Mouse (Mus musculus): ENCODE results near the gene Olfr1436. TPM values are rescaled to one million over a fixed set of nuclear protein-coding genes. Genes with fewer than 3 reads are reported as not detected.
"Not testable (repeated sequence)": the region's sequence is repeated elsewhere in the genome, so short reads cannot be mapped to it uniquely, and the experiment has no call there.

The Olfr1436 gene
- not detected in 2 replicates for polyA plus RNA-seq (2015; fragmentation: Nextera tagmentation; extraction: Ambion mirVana)

DNA sequence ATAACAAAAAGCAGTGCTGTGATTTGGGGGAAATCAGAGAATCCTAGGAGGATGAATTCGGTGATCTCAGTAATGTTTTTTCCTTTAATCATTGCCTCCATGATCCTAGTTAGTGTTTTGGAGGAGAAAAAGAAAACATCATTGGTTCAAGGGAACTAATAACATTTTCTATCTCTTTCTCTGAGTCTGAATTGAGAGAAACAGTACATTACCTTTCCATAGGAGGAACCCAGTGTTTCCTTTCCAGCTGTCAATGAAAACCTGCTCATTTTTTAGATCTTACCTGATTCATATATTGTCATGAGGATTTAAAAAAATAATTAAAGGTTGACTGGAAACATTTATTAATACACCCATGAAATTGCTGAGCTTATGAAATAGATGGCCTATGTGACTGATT is at the start of gene Olfr1436:
Olfr1436 (minus strand) TSS at position 101 of the 400 bp plus-strand sequence.
- H3K4me2 ChIP-seq (ENCODE audit: low read depth, low read length); H3K4me1 ChIP-seq (replicated peaks; ENCODE audit: control insufficient read depth, insufficient read depth, low read length); H3K36me3 ChIP-seq (ENCODE audit: control insufficient read depth, insufficient read depth, low read length); H3K9me3 ChIP-seq (ENCODE audit: control insufficient read depth, low read length); H3K27me3 ChIP-seq (ENCODE audit: control insufficient read depth, insufficient read depth, low read depth, low read length); H3K27ac ChIP-seq (ENCODE audit: low read length); ATAC-seq (ENCODE audit: low read depth); H3K9ac ChIP-seq (ENCODE audit: low read length); H3K4me3 ChIP-seq (ENCODE audit: low read length): not testable (repeated sequence)
- 80% methylated on average over 1 of the region's 1 CpGs for WGBS

DNA sequence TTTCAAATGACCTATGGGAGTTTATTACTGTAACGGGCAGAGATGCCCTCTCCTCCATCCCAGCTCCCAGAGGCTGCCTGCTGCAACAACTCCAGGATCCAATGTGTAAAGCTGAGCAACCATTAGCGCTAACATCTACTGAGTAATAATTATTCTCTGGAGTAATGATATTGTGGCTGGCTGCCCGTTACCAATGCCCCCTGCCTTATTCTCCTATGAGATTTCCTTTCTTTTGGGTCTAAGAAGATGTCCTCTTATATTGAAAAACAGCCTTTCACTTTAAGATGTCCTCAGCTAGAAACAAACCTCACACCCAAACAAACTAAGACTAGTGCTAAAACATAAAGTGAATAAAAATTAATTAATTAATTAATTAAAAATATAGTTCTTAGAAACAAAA is 36.9 kb upstream of the Olfr1436 start, which contains the start of gene Olfr1438-ps1:
Olfr1438-ps1 (minus strand) TSS at position 101 of the 400 bp plus-strand sequence.
- no peak for ATAC-seq (ENCODE audit: low read depth)
- H3K9me3 ChIP-seq (ENCODE audit: control insufficient read depth, low read length): no peaks in the 10 kb centered on the region
- no peaks in the 10 kb centered on the region for H3K4me1 ChIP-seq (replicated peaks; ENCODE audit: control insufficient read depth, insufficient read depth, low read length)
- no peaks in the 10 kb centered on the region for H3K27me3 ChIP-seq (ENCODE audit: control insufficient read depth, insufficient read depth, low read depth, low read length)
- H3K36me3 ChIP-seq (ENCODE audit: control insufficient read depth, insufficient read depth, low read length): no peaks in the 10 kb centered on the region
- no peak within 1 kb of the TSS for H3K4me3 ChIP-seq (ENCODE audit: low read length)
- no peak within 1 kb of the TSS for H3K9ac ChIP-seq (ENCODE audit: low read length)
- WGBS: 84% methylated on average over 3 of the region's 3 CpGs
- H3K27ac ChIP-seq (ENCODE audit: low read length): no peak within 1 kb of the TSS
- H3K4me2 ChIP-seq (ENCODE audit: low read depth, low read length): no peak within 1 kb of the TSS

DNA sequence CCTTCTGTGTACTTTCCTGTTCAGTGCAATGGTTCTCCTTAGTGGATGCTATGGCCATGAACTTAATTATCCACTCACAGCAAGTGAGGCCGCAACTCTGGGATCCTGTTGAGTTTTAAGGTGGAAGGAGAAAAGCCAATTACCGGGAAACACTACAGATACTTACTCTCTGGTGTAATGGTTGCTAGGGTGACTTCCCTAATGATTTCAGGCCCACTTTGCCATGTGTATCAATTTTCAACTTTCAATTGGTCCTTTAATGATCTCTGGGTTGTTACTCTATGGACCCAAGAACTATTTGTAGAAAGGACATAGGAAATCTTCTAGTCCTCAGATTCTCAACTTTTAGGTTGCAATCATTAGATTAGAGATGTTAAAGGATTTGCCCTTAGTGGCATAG is 26.1 kb upstream of the Olfr1436 start, which contains the start of gene Olfr1437:
Olfr1437 (minus strand) TSS at position 101 of the 400 bp plus-strand sequence.
- Histone ChIP-seq H3K4me1 (replicated peaks; ENCODE audit: control insufficient read depth, insufficient read depth, low read length) (no peaks in the 10 kb centered on the region), H3K27me3 (ENCODE audit: control insufficient read depth, insufficient read depth, low read depth, low read length) (no peaks in the 10 kb centered on the region), H3K9ac (ENCODE audit: low read length) (no peak within 1 kb of the TSS), H3K9me3 (ENCODE audit: control insufficient read depth, low read length) (no peaks in the 10 kb centered on the region), H3K27ac (ENCODE audit: low read length) (no peak within 1 kb of the TSS), H3K4me2 (ENCODE audit: low read depth, low read length) (no peak within 1 kb of the TSS), H3K36me3 (ENCODE audit: control insufficient read depth, insufficient read depth, low read length) (no peaks in the 10 kb centered on the region), H3K4me3 (ENCODE audit: low read length) (no peak within 1 kb of the TSS)
- no peak for ATAC-seq (ENCODE audit: low read depth)
- WGBS: 89% methylated on average over 2 of the region's 2 CpGs

DNA sequence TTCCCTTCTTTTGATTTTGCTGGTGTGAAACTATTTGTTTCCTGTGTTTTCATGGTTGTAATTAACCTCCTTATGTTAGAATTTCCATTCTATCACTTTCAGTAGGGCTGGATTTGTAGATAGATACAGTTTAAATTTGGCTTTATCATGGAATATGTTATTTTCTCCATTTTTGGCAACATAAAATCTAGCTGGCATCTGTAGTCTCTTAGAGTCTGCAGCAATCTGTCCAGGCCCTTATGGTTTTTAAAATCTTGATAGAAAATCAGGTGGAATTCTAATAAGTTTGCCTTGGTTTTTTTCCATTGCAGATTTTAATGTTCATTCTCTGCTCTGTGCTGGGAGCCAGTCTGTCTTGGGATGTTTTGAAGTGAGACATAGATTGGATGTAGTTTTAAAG is 6.0 kb downstream of the Olfr1436 start:
- Histone ChIP-seq H3K4me3 (ENCODE audit: low read length) (no peak overlapping the region), H3K4me2 (ENCODE audit: low read depth, low read length) (no peak overlapping the region), H3K9ac (ENCODE audit: low read length) (no peak overlapping the region), H3K4me1 (replicated peaks; ENCODE audit: control insufficient read depth, insufficient read depth, low read length) (no peaks in the 10 kb centered on the region), H3K9me3 (ENCODE audit: control insufficient read depth, low read length) (no peaks in the 10 kb centered on the region), H3K36me3 (ENCODE audit: control insufficient read depth, insufficient read depth, low read length) (no peaks in the 10 kb centered on the region), H3K27me3 (ENCODE audit: control insufficient read depth, insufficient read depth, low read depth, low read length) (no peaks in the 10 kb centered on the region), H3K27ac (ENCODE audit: low read length) (no peak overlapping the region)
- no peak for ATAC-seq (ENCODE audit: low read depth)

DNA sequence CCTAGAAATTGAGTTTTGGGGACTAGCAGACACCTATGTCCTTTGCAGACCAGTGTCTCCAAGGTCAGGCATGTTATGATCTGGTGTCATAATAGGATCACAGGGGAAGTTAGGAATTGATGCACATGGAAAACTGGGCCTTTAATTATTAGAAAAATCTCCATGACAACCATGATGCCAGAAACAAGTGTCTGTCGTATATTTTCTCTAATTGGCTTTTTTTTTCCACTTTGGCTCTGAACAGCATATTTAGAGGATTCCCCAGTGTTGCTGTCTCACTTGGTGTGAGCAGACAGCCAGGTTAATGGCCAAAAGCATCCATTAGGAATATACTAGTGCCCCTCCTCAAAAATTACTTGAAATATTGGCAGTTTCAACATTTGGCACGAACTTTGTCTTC is 19.4 kb downstream of the Olfr1436 start, which contains the start of gene Olfr1434:
Olfr1434 (plus strand) TSS at position 301 of the 400 bp plus-strand sequence.
- Histone ChIP-seq H3K27ac (ENCODE audit: low read length) (no peak within 1 kb of the TSS), H3K9me3 (ENCODE audit: control insufficient read depth, low read length) (no peaks in the 10 kb centered on the region; the same call in 1 of the 2 replicates), H3K4me2 (ENCODE audit: low read depth, low read length) (no peak within 1 kb of the TSS), H3K36me3 (ENCODE audit: control insufficient read depth, insufficient read depth, low read length) (no peaks in the 10 kb centered on the region), H3K27me3 (ENCODE audit: control insufficient read depth, insufficient read depth, low read depth, low read length) (no peaks in the 10 kb centered on the region), H3K4me1 (replicated peaks; ENCODE audit: control insufficient read depth, insufficient read depth, low read length) (no peaks in the 10 kb centered on the region), H3K9ac (ENCODE audit: low read length) (no peak within 1 kb of the TSS), H3K4me3 (ENCODE audit: low read length) (no peak within 1 kb of the TSS)
- WGBS: 62% methylated on average over 2 of the region's 2 CpGs
- no peak for ATAC-seq (ENCODE audit: low read depth)

DNA sequence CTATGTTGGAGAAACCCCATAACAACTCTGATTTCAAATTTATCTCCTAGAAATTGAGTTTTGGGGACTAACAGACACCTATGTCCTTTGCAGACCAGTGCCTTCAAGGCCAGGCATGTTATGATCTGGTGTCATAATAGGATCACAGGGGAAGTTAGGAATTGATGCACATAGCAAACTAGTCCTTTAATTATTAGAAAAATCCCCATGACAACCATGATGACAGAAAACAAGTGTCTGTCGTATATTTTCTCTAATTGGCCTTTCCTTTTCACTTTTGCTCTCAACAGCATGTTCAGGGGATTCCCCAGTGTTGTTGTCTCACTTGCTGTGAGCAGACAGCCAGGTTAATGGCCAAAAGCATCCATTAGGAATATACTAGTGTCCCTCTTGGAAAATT is 38.2 kb downstream of the Olfr1436 start, which contains the start of gene Olfr235:
Olfr235 (plus strand) TSS at position 301 of the 400 bp plus-strand sequence.
- H3K4me2 ChIP-seq (ENCODE audit: low read depth, low read length): no peak within 1 kb of the TSS
- no peak within 1 kb of the TSS for H3K9ac ChIP-seq (ENCODE audit: low read length)
- no peaks in the 10 kb centered on the region for H3K4me1 ChIP-seq (replicated peaks; ENCODE audit: control insufficient read depth, insufficient read depth, low read length)
- H3K4me3 ChIP-seq (ENCODE audit: low read length): no peak within 1 kb of the TSS
- ATAC-seq (ENCODE audit: low read depth): no peak
- no peaks in the 10 kb centered on the region for H3K9me3 ChIP-seq (ENCODE audit: control insufficient read depth, low read length)
- no peaks in the 10 kb centered on the region for H3K36me3 ChIP-seq (ENCODE audit: control insufficient read depth, insufficient read depth, low read length)
- no peaks in the 10 kb centered on the region for H3K27me3 ChIP-seq (ENCODE audit: control insufficient read depth, insufficient read depth, low read depth, low read length)
- WGBS: 45% methylated on average over 1 of the region's 1 CpGs
- no peak within 1 kb of the TSS for H3K27ac ChIP-seq (ENCODE audit: low read length)

Other genes starting within 250 kb of the Olfr1436 start
- not detected in 2 replicates for gene Olfr1424, start 236.4 kb downstream of the Olfr1436 start, polyA plus RNA-seq (2015; fragmentation: Nextera tagmentation; extraction: Ambion mirVana)
- not detected in 2 replicates for gene Olfr1425, start 221.4 kb downstream of the Olfr1436 start, polyA plus RNA-seq (2015; fragmentation: Nextera tagmentation; extraction: Ambion mirVana)
- not detected in 2 replicates for gene Olfr1426, start 207.1 kb downstream of the Olfr1436 start, polyA plus RNA-seq (2015; fragmentation: Nextera tagmentation; extraction: Ambion mirVana)
- not detected in 2 replicates for gene Olfr1427, start 195.8 kb downstream of the Olfr1436 start, polyA plus RNA-seq (2015; fragmentation: Nextera tagmentation; extraction: Ambion mirVana)
- gene Olfr1428, start 183.2 kb downstream of the Olfr1436 start, polyA plus RNA-seq (2015; fragmentation: Nextera tagmentation; extraction: Ambion mirVana): not detected in 2 replicates
- not detected in 2 replicates for gene Olfr76, start 175.9 kb downstream of the Olfr1436 start, polyA plus RNA-seq (2015; fragmentation: Nextera tagmentation; extraction: Ambion mirVana)
- gene Olfr1555-ps1, start 129.0 kb downstream of the Olfr1436 start, polyA plus RNA-seq (2015; fragmentation: Nextera tagmentation; extraction: Ambion mirVana): not detected in 2 replicates
- gene Olfr1431, start 98.5 kb downstream of the Olfr1436 start, polyA plus RNA-seq (2015; fragmentation: Nextera tagmentation; extraction: Ambion mirVana): not detected in 2 replicates
- gene Olfr1432, start 66.5 kb downstream of the Olfr1436 start, polyA plus RNA-seq (2015; fragmentation: Nextera tagmentation; extraction: Ambion mirVana): not detected in 2 replicates
- gene Olfr262, start 57.5 kb downstream of the Olfr1436 start, polyA plus RNA-seq (2015; fragmentation: Nextera tagmentation; extraction: Ambion mirVana): not detected in 2 replicates
- gene Olfr235, start 38.1 kb downstream of the Olfr1436 start, polyA plus RNA-seq (2015; fragmentation: Nextera tagmentation; extraction: Ambion mirVana): not detected in 2 replicates
- gene Olfr1434, start 19.3 kb downstream of the Olfr1436 start, polyA plus RNA-seq (2015; fragmentation: Nextera tagmentation; extraction: Ambion mirVana): not detected in 2 replicates
- not detected in 2 replicates for gene Olfr1437, start 26.0 kb upstream of the Olfr1436 start, polyA plus RNA-seq (2015; fragmentation: Nextera tagmentation; extraction: Ambion mirVana)
- gene Olfr1438-ps1, start 36.8 kb upstream of the Olfr1436 start, polyA plus RNA-seq (2015; fragmentation: Nextera tagmentation; extraction: Ambion mirVana): not detected in 2 replicates
- not detected in 2 replicates for gene Olfr1440, start 88.1 kb upstream of the Olfr1436 start, polyA plus RNA-seq (2015; fragmentation: Nextera tagmentation; extraction: Ambion mirVana)
- not detected in 2 replicates for gene Olfr1441, start 118.3 kb upstream of the Olfr1436 start, polyA plus RNA-seq (2015; fragmentation: Nextera tagmentation; extraction: Ambion mirVana)
- gene Pfpl, start 128.8 kb upstream of the Olfr1436 start, polyA plus RNA-seq (2015; fragmentation: Nextera tagmentation; extraction: Ambion mirVana): not detected in 2 replicates
- 0.79 and 0.88 TPM in 2 replicates for gene Mpeg1, start 161.6 kb upstream of the Olfr1436 start, polyA plus RNA-seq (2015; fragmentation: Nextera tagmentation; extraction: Ambion mirVana)
- gene Dtx4, start 202.3 kb upstream of the Olfr1436 start, polyA plus RNA-seq (2015; fragmentation: Nextera tagmentation; extraction: Ambion mirVana): 16.0 and 16.5 TPM in 2 replicates
- 31.1 and 33.6 TPM in 2 replicates for gene Fam111a, start 246.6 kb upstream of the Olfr1436 start, polyA plus RNA-seq (2015; fragmentation: Nextera tagmentation; extraction: Ambion mirVana)

Data from lung, embryonic 16.5 days (tissue).